Mouse (Mus musculus) intestine, embryonic 16.5 days (tissue): ENCODE results near the gene Gm14214. TPM values are rescaled to one million over a fixed set of nuclear protein-coding genes. Genes with fewer than 3 reads are reported as not detected.
A peak's percentile ranks its signal among the peaks of the same experiment; 100 is the strongest.

Source experiments
- ATAC-seq: fragments of 200-750 bp; cut with Nextera tagmentation; 2 replicates; pipeline ENCODE4 v1.8.0; 2017; ENCODE audit warnings: moderate TSS enrichment, moderate library complexity
- H3K27ac ChIP-seq: fragments of 300-500 bp; sonication (generic); 2 replicates; pipeline ENCODE4 v1.5.1; 2014; ENCODE audit warnings: mild to moderate bottlenecking, low read length
- H3K27me3 ChIP-seq: fragments of 300-500 bp; sonication (generic); replicated peaks from 2 replicates; pipeline ENCODE4 v1.6.1; 2014; ENCODE audit warnings: low read length, control low read depth, mixed read lengths; ENCODE audit not compliant: control insufficient read depth, insufficient read depth
- H3K36me3 ChIP-seq: fragments of 300-500 bp; sonication (generic); 2 replicates; pipeline ENCODE4 v1.6.1; 2014; ENCODE audit warnings: low read length, control low read depth; ENCODE audit not compliant: control insufficient read depth, insufficient read depth
- H3K4me1 ChIP-seq: fragments of 300-500 bp; sonication (generic); 2 replicates; pipeline ENCODE4 v1.6.1; 2014; ENCODE audit warnings: low read length, control low read depth, mixed read lengths; ENCODE audit not compliant: control insufficient read depth, insufficient read depth
- H3K4me2 ChIP-seq: fragments of 300-500 bp; sonication (generic); 2 replicates; pipeline ENCODE4 v1.6.1; 2014; ENCODE audit warnings: low read depth, low read length, control low read depth
- H3K4me3 ChIP-seq: fragments of 300-500 bp; sonication (generic); 2 replicates; pipeline ENCODE4 v1.5.1; 2014; ENCODE audit warnings: mild to moderate bottlenecking, low read length
- H3K9ac ChIP-seq: fragments of 300-500 bp; sonication (generic); 2 replicates; pipeline ENCODE4 v1.6.1; 2014; ENCODE audit warnings: low read depth, low read length
- H3K9me3 ChIP-seq: fragments of 300-500 bp; sonication (generic); 2 replicates; pipeline ENCODE4 v1.6.1; 2016; ENCODE audit warnings: low read length, control low read depth; ENCODE audit not compliant: control insufficient read depth
- WGBS: fragments of 180-500 bp; shearing (Covaris S2); extraction: QIAGEN DNeasy Blood & Tissue Kit; methylation state at CpG from one replicate; pipeline ENCODE4 v1.1.7; 2014; 5-methylcytosine and 5-hydroxymethylcytosine counted together
- polyA plus RNA-seq: library from polyadenylated mRNA; unstranded; fragments of >200 nt; fragmentation: Nextera tagmentation; extraction: Ambion mirVana; gene quantifications from 2 replicates; pipeline ENCODE4 v1.2.1, GENCODE M21; 2015

The Gm14214 gene
- polyA plus RNA-seq, 1 experiment from 2014 or later = not detected

DNA sequence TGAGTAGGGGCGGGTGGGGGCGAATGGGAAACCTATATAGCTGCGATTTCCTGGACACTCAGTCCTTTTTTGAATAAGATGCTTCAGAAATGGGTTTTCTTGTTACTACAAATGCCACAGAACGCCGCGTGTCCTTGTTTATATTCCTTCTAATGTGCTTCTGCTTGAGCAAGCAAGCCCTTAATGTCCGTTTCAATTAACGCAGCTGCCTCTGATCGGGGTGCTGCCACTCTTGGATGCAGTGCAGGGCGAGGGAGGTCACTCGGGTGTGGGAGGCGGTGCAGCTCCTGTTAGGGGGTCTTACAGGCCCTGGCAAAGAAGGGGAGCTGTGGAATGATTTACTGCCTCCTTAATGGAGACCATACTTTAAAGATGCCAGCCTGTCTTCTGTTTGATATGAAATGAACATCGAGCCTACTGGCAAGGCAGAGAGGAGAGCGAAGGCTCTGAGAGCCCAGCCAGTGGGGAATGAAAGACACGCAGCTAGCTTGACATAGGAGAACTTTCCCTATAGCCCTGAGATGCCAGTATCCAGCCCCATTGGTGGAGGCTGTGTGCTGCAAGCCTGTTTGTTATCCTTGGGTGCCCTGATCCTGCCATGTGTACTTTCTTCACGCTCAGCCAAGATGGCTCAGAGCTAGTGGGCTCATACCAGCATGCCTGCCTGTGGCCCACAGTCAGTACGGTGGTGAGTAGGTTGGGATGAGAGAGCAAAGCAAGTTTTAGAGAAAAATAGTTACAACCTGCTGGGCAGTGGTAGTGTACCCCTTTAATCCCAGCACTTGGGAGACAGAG is 13.2 kb upstream of the Gm14214 start:
- H3K27me3 ChIP-seq = no peaks in the 10 kb centered on the region
- H3K36me3 ChIP-seq = no peaks in the 10 kb centered on the region
- H3K4me3 ChIP-seq = no peak overlapping the region
- WGBS = 71% methylated on average over 17 of the region's 17 CpGs
- H3K4me1 ChIP-seq = no peaks in the 10 kb centered on the region
- ATAC-seq = no peak
- H3K9ac ChIP-seq = 0 out of 2 replicates have a peak overlapping the region, but pooled peaks have one; percentile 16
- no peaks in the 10 kb centered on the region for H3K9me3 ChIP-seq
- no peak overlapping the region for H3K27ac ChIP-seq
- no peak overlapping the region for H3K4me2 ChIP-seq

DNA sequence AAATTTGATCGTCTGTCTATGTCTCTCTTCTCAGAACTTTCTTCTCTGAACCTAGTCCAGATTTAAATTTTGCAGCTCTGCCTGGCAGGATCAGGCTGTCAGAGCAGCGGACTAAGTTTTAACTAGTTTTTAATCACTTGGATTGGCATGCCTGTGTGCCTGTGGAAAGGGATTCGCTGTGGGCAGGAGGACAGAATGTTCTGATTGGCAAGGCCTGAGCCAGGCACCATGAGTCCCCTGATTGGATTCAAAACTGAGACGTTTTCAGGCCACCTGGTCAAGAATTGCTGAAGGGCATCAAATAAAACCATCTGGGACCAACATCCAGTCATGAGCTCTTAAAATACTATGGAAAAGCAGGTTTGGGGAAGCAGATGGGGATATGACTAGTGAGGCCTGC is 12.5 kb upstream of the Gm14214 start:
- no peaks in the 10 kb centered on the region for H3K9me3 ChIP-seq

DNA sequence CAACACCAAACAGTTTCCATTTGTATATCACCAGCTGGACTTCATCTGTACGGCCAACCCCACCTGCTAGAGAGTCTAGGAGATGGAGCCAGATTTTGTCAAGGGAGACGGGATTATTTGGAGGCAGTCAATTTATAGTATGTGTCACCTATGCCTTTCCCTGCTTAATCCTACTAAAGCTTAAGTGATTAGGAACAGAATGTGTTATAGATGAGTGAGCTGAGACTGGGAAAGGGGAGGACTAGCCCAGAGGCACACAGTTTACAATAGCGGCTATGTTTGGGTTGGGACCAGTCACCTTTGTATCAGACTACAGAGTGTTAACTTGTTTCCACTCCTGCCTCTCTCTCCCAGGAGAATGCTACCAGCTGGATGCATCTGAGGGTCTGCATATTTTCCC is 9.8 kb upstream of the Gm14214 start:
- no peaks in the 10 kb centered on the region for H3K36me3 ChIP-seq
- no peak overlapping the region for H3K4me2 ChIP-seq
- H3K4me1 ChIP-seq = no peaks in the 10 kb centered on the region
- H3K9me3 ChIP-seq = no peaks in the 10 kb centered on the region
- no peaks in the 10 kb centered on the region for H3K27me3 ChIP-seq
- no peak overlapping the region for H3K27ac ChIP-seq
- H3K4me3 ChIP-seq = no peak overlapping the region
- no peak for ATAC-seq
- H3K9ac ChIP-seq = no peak overlapping the region
- 59% methylated on average over 3 of the region's 3 CpGs for WGBS

More for the DNA sequence above, 12.5 kb upstream of the Gm14214 start:
- Histone ChIP-seq H3K36me3 (no peaks in the 10 kb centered on the region), H3K27me3 (no peaks in the 10 kb centered on the region), H3K27ac (no peak overlapping the region), H3K4me2 (no peak overlapping the region), H3K9ac (no peak overlapping the region), H3K4me3 (no peak overlapping the region), H3K4me1 (no peaks in the 10 kb centered on the region)
- no peak for ATAC-seq
- 72% methylated on average over 4 of the region's 4 CpGs for WGBS

DNA sequence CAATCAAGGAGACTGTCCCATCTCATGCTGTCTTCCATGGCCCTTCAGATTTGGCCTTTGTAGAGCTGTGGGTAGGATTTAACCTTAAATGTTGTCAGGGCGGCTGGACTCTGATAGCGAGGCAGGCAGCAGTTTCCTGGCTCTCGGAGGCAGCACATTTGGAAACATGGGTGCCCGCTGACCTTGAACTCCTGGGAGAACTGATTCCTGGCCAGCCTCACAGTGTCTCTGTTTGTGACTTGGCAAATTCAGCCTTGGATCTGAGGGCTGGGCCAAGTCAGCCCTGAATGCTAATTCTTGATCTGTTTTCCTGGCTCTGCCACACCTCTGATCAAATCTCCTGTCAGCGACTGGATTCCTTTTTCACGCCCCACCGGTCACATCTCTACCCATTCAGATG is 6.7 kb upstream of the Gm14214 start:
- WGBS = 73% methylated on average over 7 of the region's 7 CpGs

DNA sequence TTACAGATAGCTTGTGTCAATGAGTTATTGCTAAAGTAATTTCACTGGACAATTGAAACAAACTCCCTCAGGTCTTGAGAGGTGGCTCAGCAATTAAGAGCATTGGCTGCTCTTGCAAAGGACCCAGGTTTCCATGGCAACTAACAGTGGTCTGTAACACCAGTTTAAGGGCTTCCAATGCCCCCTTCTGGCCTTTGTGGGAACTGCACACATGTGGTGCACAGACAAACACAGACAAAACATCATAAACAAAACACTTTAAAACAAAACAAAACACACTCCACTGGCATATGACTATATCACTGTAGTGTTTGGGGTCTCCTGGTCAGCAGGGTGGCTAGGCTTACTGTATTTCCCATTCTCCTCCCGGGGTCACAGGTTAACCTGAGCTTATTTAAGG is 4.2 kb upstream of the Gm14214 start:
- no peaks in the 10 kb centered on the region for H3K27me3 ChIP-seq
- no peak for ATAC-seq
- no peak overlapping the region for H3K4me2 ChIP-seq
- no peaks in the 10 kb centered on the region for H3K36me3 ChIP-seq
- H3K9me3 ChIP-seq = no peaks in the 10 kb centered on the region
- WGBS = 86% methylated on average over 1 of the region's 1 CpGs
- H3K4me1 ChIP-seq = no peaks in the 10 kb centered on the region
- H3K9ac ChIP-seq = no peak overlapping the region
- no peak overlapping the region for H3K27ac ChIP-seq
- H3K4me3 ChIP-seq = no peak overlapping the region

More for the DNA sequence above, 6.7 kb upstream of the Gm14214 start:
- Histone ChIP-seq H3K36me3 (no peaks in the 10 kb centered on the region), H3K9ac (no peak overlapping the region), H3K27me3 (no peaks in the 10 kb centered on the region), H3K4me3 (no peak overlapping the region), H3K4me1 (no peaks in the 10 kb centered on the region), H3K4me2 (no peak overlapping the region), H3K9me3 (no peaks in the 10 kb centered on the region), H3K27ac (no peak overlapping the region)
- ATAC-seq = no peak

DNA sequence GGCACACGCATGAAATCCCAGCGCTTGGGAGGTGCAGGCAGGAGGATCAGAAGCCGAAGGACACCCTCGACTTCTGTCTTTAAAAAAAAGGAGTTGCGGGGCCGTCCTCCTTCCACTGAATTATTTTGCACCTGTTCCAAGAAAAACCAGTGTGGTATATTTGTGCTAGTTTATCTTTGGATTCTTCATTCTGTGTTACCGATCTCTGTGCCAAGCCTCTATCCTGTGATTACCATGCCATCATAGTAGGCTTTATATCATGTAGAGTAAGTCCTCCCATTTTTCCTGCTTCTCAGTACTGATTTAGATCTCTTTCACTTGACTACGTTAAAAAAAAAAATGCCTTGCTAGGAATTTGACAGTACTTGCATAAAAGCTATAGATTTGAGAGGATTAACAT is 1.8 kb upstream of the Gm14214 start:
- no peaks in the 10 kb centered on the region for H3K27me3 ChIP-seq
- H3K27ac ChIP-seq = no peak overlapping the region
- WGBS = 74% methylated on average over 8 of the region's 8 CpGs
- H3K4me2 ChIP-seq = no peak overlapping the region
- no peaks in the 10 kb centered on the region for H3K4me1 ChIP-seq
- H3K36me3 ChIP-seq = no peaks in the 10 kb centered on the region
- no peak overlapping the region for H3K9ac ChIP-seq
- H3K9me3 ChIP-seq = no peaks in the 10 kb centered on the region
- no peak overlapping the region for H3K4me3 ChIP-seq
- ATAC-seq = no peak

DNA sequence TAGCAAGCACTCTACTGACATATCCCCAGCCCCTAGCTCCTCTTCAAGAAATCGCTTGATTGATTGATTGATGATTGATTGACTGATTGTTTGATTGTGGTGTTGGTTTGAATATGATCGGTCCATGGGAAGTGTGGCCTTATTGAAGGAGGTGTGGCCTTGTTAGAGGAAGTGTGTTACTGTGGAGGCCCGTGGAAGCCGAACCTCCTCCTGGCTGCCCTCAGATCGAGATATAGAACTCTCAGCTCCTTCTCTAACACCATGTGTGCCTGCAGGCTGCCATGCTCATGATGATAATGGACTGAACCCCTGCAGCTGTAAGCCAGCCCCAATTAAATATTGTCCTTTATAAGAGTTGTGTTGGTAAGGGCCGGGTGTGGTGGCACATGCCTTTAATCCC is 2.8 kb downstream of the Gm14214 start:
- H3K4me2 ChIP-seq = no peak overlapping the region
- no peaks in the 10 kb centered on the region for H3K9me3 ChIP-seq
- H3K4me1 ChIP-seq = peaks cover 10% of the 10 kb centered on the region
- 90% methylated on average over 6 of the region's 6 CpGs for WGBS
- no peak for ATAC-seq
- no peak overlapping the region for H3K9ac ChIP-seq
- no peaks in the 10 kb centered on the region for H3K36me3 ChIP-seq
- H3K27ac ChIP-seq = no peak overlapping the region
- no peak overlapping the region for H3K4me3 ChIP-seq
- no peaks in the 10 kb centered on the region for H3K27me3 ChIP-seq

DNA sequence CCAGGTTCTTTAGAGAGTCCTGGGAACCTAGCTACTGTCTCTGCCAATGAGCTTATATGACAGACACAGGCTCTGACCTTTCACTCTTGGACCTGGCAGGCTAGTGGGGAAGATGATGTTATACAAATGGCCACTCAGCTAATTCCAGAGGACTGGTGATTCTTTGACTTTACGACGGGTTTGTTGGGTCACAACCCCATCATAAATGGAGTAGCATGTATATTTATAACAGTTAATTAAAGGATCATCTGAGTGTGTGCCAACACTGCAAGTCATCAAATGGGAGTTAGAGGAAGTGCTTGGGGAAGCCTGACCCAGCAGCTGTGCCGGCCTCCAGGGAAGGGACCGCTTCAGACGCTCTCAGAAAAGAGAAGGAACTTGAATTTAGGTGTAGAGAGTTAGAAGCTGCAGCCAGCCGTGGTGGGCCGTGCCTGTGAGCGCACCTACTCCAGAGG is 4.2 kb downstream of the Gm14214 start:
- no peaks in the 10 kb centered on the region for H3K9me3 ChIP-seq
- H3K4me1 ChIP-seq = peaks cover 10% of the 10 kb centered on the region
- H3K9ac ChIP-seq = no peak overlapping the region
- H3K4me3 ChIP-seq = no peak overlapping the region
- 0 out of 2 replicates have a peak, but pooled peaks have one; percentile 28 for ATAC-seq
- 42% methylated on average over 8 of the region's 8 CpGs for WGBS
- no peak overlapping the region for H3K27ac ChIP-seq
- no peaks in the 10 kb centered on the region for H3K27me3 ChIP-seq
- no peak overlapping the region for H3K4me2 ChIP-seq
- H3K36me3 ChIP-seq = no peaks in the 10 kb centered on the region

DNA sequence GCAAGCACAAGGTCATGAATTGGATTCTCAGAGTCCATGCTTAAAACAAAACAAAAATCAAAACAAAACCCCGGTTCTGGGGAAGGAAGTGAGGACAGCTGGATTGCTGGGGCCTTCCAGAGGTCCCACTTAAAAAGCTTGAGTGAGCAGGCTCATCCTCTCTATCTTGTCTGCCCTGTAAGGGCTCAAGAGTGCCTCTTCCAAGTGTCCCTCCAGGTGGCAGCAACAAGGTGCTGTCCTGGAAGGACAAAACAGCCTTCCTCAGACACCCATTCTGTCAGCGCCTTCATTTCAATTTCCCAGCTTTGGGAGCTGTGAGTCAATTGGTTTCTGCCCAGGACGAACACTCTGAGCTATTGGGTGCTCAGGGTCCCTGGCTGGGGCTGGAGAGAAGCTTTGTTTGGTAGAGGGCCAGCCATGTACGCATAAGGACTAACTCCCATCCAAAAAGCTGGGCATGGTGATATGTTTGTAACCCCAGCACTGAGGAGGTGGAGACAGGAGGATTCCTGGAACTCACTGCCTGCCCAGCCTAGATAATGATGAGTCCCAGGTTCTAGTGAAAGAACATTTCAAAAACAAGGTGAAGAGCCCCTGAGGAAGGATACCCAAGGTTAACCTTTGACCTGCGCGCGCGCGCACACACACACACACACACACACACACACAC is 4.9 kb downstream of the Gm14214 start:
- H3K27me3 ChIP-seq = no peaks in the 10 kb centered on the region
- H3K4me1 ChIP-seq = peaks cover 10% of the 10 kb centered on the region
- 78% methylated on average over 9 of the region's 9 CpGs for WGBS
- H3K4me3 ChIP-seq = no peak overlapping the region
- no peak overlapping the region for H3K27ac ChIP-seq
- no peaks in the 10 kb centered on the region for H3K36me3 ChIP-seq
- no peak overlapping the region for H3K9ac ChIP-seq
- no peaks in the 10 kb centered on the region for H3K9me3 ChIP-seq
- ATAC-seq = peak; percentile 65; the same call in 1 of the 2 replicates
- H3K4me2 ChIP-seq = no peak overlapping the region
